Comparison of ENCODE assay signal across 9 mouse cellular contexts in the genomic region with DNA sequence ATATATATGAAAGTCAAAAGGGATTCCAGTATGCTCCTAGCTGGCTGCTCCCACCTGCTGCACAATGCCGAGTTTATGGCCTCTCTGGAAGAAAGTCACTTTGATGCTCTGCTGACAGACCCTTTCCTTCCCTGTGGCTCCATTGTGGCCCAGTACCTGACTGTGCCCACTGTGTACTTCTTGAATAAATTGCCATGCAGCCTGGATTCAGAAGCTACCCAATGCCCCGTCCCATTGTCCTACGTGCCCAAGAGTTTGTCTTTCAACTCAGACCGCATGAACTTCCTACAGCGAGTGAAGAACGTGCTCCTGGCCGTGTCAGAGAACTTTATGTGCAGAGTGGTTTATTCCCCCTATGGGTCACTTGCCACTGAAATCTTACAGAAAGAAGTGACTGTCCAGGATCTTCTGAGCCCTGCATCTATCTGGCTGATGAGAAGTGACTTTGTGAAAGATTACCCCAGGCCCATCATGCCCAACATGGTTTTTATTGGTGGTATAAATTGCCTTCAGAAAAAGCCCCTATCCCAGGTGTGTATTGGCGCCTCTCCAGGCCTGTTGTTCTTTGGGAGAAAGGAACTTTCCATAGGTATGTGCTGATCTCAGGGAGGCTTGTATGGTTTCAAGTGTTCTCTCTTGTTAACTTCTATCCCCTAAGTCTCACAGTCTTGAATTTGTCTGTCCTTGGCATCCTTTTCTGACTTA. TPM values are rescaled to one million over a fixed set of nuclear protein-coding genes. Genes with fewer than 3 reads are reported as not detected.
DNase-seq lines count a peak whose midpoint lies in the region; ATAC-seq and TF ChIP-seq lines count a peak whose summit lies in the region.
"Had no signal": no experiment of that assay in that cellular context is flagged by ENCODE, and none has a peak within 500 bp of the region (broad histone marks: within the 10 kb centered on the region; RNA-seq: fewer than 3 reads in every experiment).

No protein-coding gene starts in this region.

- TF ChIP-seq POLR2A in kidney, adult 2 months (IDR thresholded peaks at IDR 0.05; ENCODE audit: low read depth, low read length), result no peak

- H3K9ac ChIP-seq in heart, embryonic 14.5 days (ENCODE audit: low read length), result no peak overlapping the region
- H3K9ac ChIP-seq: lung, embryonic 15.5 days had no signal

- no peak overlapping the region for H3K4me3 ChIP-seq in kidney, adult 2 months (ENCODE audit: insufficient read depth, low read depth, low read length)
- no peak overlapping the region for H3K4me3 ChIP-seq in heart, embryonic 14.5 days (ENCODE audit: control insufficient read depth in 1 of 2, insufficient read depth in 1 of 2, low read depth in 1 of 2, low read length in 2 of 2)
- H3K4me3 ChIP-seq: lung, embryonic 15.5 days had no signal

- peak; percentile 13; the same call in 1 of the 2 replicates for ATAC-seq in heart, embryonic 14.5 days (ENCODE audit: insufficient number of reproducible peaks, insufficient read depth, low FRiP score, low read depth)
- ATAC-seq in monocyte, adult 5-6 weeks (replicated peaks; ENCODE audit: insufficient number of reproducible peaks, low FRiP score, low TSS enrichment, poor library complexity, severe bottlenecking), result 0 out of 2 replicates have a peak, but pooled peaks have one; percentile 13

- no peak for TF ChIP-seq CTCF in kidney, adult 2 months (conservative IDR thresholded peaks at IDR 0.05; ENCODE audit: insufficient read depth, insufficient read length, low read depth, low read length)

- H3K27ac ChIP-seq in kidney, adult 2 months (ENCODE audit: insufficient read depth, low read depth, low read length), result no peak overlapping the region
- no peak overlapping the region for H3K27ac ChIP-seq in heart, embryonic 14.5 days (replicated peaks in 1 of 2; ENCODE audit: control insufficient read depth in 1 of 2, insufficient read depth in 1 of 2, low read depth in 2 of 2, low read length in 2 of 2)
- H3K27ac ChIP-seq: lung, embryonic 15.5 days had no signal

- H3K4me2 ChIP-seq in heart, embryonic 14.5 days (ENCODE audit: low read length), result no peak overlapping the region
- H3K4me2 ChIP-seq: lung, embryonic 15.5 days had no signal

- peaks cover 47% of the 10 kb centered on the region for H3K9me3 ChIP-seq in heart, embryonic 14.5 days (ENCODE audit: control insufficient read depth, low read length)

- H3K27me3 ChIP-seq in kidney, adult 2 months (replicated peaks; ENCODE audit: control insufficient read depth, insufficient read depth, low read length), result no peaks in the 10 kb centered on the region
- no peaks in the 10 kb centered on the region for H3K27me3 ChIP-seq in heart, embryonic 14.5 days (ENCODE audit: control insufficient read depth, insufficient read depth, low read length)
- H3K27me3 ChIP-seq: lung, embryonic 15.5 days had no signal

- peak; percentile 20 for DNase-seq in kidney, adult 2 months
- no peak for DNase-seq in kidney, postnatal 10 days
- peak; percentile 19 for DNase-seq in NIH3T3 (ENCODE audit: low read depth)
- DNase-seq in ovary, adult 18-20 months (ENCODE audit: low spot score), result no peak
- no peak for DNase-seq in left cerebral cortex, adult 9 months (ENCODE audit: low spot score in 2 of 2)
- DNase-seq in right cerebral cortex, postnatal 4 days, result no peak

- H3K36me3 ChIP-seq in kidney, adult 2 months (ENCODE audit: control insufficient read depth, insufficient read depth, low read length), result no peaks in the 10 kb centered on the region
- H3K36me3 ChIP-seq in heart, embryonic 14.5 days (ENCODE audit: control insufficient read depth, insufficient read depth, low read length), result no peaks in the 10 kb centered on the region
- H3K36me3 ChIP-seq: lung, embryonic 15.5 days had no signal

- H3K4me1 ChIP-seq in kidney, adult 2 months (ENCODE audit: control insufficient read depth, insufficient read depth, low read length), result no peaks in the 10 kb centered on the region
- no peaks in the 10 kb centered on the region for H3K4me1 ChIP-seq in heart, embryonic 14.5 days (ENCODE audit: control insufficient read depth in 2 of 2, insufficient read depth in 2 of 2, low read length in 2 of 2)
- H3K4me1 ChIP-seq: lung, embryonic 15.5 days had no signal

- WGBS in kidney, adult 2 months, result 60% methylated on average over 8 of the region's 8 CpGs
- 56% methylated on average over 8 of the region's 8 CpGs for WGBS in heart, embryonic 14.5 days

RNA-seq across cellular contexts. Expression of a gene that starts 0.7 kb away (rescaled TPM):
- polyA plus RNA-seq in kidney, adult 2 months (2012; rRNA removed), result 25.5 and 31.7 TPM in 2 replicates
- polyA plus RNA-seq in heart, embryonic 14.5 days (2014; fragmentation: Nextera tagmentation; extraction: Ambion mirVana), result not detected in 2 replicates
- 0.57 to 0.68 TPM (median 0.64 TPM) in 3 replicates for total RNA-seq in monocyte, adult 5-6 weeks (2017)

RNA-seq across cellular contexts. Expression of a gene that starts 6.9 kb away (rescaled TPM):
- polyA plus RNA-seq in kidney, adult 2 months (2012; rRNA removed), result 1.6 and 1.9 TPM in 2 replicates
- polyA plus RNA-seq in heart, embryonic 14.5 days (2014; fragmentation: Nextera tagmentation; extraction: Ambion mirVana), result 3.9 and 4.1 TPM in 2 replicates
- not detected in 3 replicates for total RNA-seq in monocyte, adult 5-6 weeks (2017)

RNA-seq across cellular contexts. Expression of a gene that starts 12.1 kb away (rescaled TPM):
- 1,010 and 1,230 TPM in 2 replicates for polyA plus RNA-seq in kidney, adult 2 months (2012; rRNA removed)
- not detected in 2 replicates for polyA plus RNA-seq in heart, embryonic 14.5 days (2014; fragmentation: Nextera tagmentation; extraction: Ambion mirVana)
- total RNA-seq in monocyte, adult 5-6 weeks (2017), result 1.4 to 1.8 TPM in 2 of 3 replicates, not detected in the other

RNA-seq across cellular contexts. Expression of a gene that starts 14.3 kb away (rescaled TPM):
- polyA plus RNA-seq in kidney, adult 2 months (2012; rRNA removed), result 0.08 TPM in 2 replicates
- polyA plus RNA-seq in heart, embryonic 14.5 days (2014; fragmentation: Nextera tagmentation; extraction: Ambion mirVana), result 0.62 and 0.77 TPM in 2 replicates
- 0.38 to 2.2 TPM (median 1.2 TPM) in 3 replicates for total RNA-seq in monocyte, adult 5-6 weeks (2017)

RNA-seq across cellular contexts. Expression of a gene that starts 46.7 kb away (rescaled TPM):
- 0.59 and 0.90 TPM in 2 replicates for polyA plus RNA-seq in kidney, adult 2 months (2012; rRNA removed)
- polyA plus RNA-seq in heart, embryonic 14.5 days (2014; fragmentation: Nextera tagmentation; extraction: Ambion mirVana), result not detected in 2 replicates
- total RNA-seq in monocyte, adult 5-6 weeks (2017), result 1.5 to 2.3 TPM in 2 of 3 replicates, not detected in the other
- polyA plus RNA-seq: lung, embryonic 15.5 days had no signal

Comparison
In these comparisons a context has a peak if more than half of its experiments do, and no peak if none do; other contexts are left out.
1. DNase-seq: peak in kidney, adult 2 months (single experiment) and NIH3T3 (single experiment); none in kidney, postnatal 10 days (single experiment), ovary, adult 18-20 months (single experiment), left cerebral cortex, adult 9 months (0 of 2) and right cerebral cortex, postnatal 4 days (single experiment).
2. RNA of a gene that starts 0.7 kb away (polyA plus RNA-seq): 25.5 to 31.7 TPM in kidney, adult 2 months; not detected in heart, embryonic 14.5 days; every median in the first group is over 10 times any median in the second.
3. RNA of a gene that starts 12.1 kb away (polyA plus RNA-seq): 1,010 to 1,230 TPM in kidney, adult 2 months; not detected in heart, embryonic 14.5 days; every median in the first group is over 1,000 times any median in the second.